Mouse (Mus musculus) kidney, adult 18-20 months (tissue): Measurements from ENCODE around the gene Rhbdl1.

Experiments used
- DNase-seq: peaks from one replicate; pipeline ENCODE4 v3.0.0; 2021

Rhbdl1 gene

GRCm38 (mm10) chr17:25838904-25839303 is 1.8 kb upstream of the Rhbdl1 start:
- no peak for DNase-seq

DNA sequence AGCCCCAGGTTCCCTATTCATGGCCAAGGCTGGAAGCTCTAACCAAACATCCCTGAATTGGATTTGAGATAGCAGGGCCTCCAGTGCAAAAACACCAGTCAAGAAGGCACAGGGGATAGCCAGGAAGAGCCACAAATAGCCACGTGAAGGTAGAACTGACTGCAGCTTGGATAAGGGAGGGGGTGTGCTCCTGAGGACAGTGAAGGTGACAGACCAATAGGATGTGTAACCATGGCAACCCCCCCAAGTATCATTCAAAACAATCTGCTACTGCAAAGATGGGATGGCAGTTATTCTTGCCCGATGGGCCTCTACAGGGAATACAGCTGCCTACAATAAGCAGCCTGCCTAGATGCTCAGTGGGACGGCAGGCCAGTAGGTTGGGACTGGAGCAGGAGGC is 438 bp upstream of the Rhbdl1 start:
- DNase-seq, result no peak

DNA sequence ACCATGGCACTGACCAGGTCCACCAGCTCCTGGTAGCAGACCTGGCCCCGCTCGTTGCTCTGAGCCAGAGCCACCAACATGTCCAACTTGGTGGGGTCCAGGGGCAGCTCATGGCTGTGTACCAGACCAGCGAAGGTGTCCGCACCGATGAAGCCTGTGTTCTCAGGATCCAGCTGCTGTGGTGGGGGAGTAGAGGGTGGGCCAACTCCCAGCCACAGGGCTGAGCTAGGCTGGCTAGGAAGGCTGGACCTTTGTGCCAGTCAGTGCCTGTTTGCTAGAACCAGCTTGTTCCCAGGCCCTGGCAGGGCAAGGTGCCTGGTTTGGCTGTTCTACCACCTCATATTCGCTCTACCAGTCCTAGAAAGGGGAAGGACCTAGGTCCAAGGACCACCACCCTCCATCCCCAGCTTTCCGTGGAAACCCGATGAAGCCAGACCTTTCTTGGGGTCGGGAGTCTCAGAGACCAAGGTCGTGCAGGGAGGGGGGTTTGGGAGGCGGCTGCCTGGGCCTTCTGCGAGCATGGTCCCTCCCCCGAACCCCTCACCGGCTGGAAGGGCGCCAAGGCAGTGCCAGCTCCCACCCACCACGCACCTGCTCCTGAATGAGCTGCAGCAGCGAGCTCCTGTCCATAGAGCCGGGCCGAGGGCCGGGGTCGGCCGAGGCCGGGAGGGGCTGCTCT is 559 bp downstream of the Rhbdl1 start:
- DNase-seq, result peak; percentile 61

- DNase-seq, result peak; percentile 40
These were observed 1.3 kb downstream of the Rhbdl1 start for GRCm38 (mm10) chr17:25835816-25836215.

DNA sequence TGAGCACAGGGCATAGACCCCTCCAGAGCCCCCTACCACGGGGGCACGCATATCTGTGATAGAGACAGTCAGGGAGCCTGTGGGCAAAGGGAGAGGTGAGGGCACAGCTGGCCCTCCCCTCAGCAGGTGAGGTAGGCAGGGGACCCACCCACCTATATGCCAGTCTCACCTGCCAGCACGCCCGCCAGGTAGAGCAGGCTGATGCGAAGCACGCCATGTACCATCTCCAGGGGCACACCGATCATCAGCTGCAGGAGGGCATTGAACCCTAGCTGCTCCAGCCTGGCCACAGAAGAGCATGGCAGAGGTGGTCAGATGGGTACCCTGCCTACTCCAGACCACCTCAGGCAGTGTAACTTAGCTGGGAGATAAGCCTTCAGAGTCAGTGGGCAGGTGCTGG is 1.8 kb downstream of the Rhbdl1 start:
- no peak for DNase-seq

DNA sequence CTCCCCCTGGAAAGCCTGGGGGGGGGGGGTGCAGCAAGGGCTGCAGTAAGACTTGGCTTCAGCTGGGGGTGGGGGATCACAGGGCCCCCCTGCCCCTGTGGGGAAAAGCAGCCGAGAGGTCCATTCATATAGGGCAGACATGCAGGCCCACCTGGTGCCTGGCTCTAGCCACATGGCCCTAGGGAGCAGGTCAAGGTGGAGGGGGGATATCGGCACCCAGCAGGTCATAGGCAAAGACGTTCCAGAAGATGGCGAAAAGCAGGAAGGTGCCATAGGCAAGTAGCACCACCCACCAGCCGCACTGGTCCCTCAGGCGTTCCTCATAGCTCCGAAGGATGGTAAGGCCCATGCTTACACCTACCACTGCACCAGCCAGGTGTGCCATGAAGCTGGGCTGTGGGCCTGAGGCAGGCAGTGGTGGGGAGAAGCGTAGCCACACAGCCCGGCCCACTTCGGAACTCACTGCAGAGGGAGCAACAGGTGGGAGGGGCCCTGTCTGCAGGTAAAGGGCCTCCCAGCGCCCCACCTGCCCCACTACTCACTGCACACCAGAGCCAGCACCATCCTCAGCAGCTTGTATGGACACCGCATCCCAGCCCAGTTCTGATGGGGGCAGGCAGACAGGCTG is 2.4 kb downstream of the Rhbdl1 start:
- DNase-seq, result no peak

DNA sequence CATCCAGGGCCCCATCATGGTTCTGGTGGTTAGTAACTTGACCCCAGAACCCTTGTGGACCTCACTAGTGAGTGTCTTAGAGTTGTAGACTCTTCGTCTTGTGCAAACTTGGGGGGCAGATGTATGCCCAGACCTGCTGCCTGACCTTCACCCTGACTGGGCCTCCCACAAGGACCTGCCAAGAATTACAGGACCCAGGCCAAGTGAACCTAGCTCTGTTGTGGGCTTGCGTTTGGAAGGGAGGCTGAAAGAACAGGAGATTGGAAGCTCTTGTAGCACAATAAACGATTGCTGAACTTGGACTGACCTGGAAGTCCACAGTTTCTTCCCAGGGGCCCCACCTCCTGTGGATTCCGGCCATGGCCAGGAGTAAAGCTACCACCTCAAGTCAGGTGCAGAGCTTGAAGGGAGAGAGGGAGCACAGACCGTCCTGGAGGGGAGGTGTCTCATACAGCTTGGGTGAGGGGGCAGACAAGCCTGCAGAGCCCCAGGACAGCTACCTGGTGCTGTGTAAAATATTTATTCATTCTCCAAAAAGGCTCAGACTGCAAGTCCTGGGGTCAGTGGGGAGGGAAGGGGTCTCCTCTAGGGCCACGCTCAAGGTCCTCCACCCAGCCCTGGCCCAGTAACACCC is 3.0 kb downstream of the Rhbdl1 start:
- peak; percentile 75 for DNase-seq

DNA sequence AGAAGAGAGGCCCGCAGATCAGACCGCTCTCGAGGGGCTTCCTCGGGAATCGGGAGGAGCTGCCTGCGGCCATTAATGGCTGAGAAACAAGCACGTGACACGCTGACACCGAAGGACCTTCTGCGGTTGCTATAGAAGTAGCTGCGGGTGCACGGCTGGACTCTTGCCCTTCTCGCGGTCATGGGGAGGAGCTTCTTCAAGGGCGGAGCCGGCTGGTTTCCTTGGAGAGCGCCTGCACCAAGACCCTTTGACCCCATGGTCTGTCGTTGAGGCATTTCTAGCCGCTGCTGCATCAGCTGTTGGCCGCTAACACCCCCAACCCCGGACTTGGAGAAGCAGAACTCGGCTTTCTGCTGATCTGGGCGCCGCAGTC is 3.8 kb downstream of the Rhbdl1 start, which contains the start of gene Stub1:
TSS of gene Stub1 (minus strand) at position 114 of the 373 bp plus-strand sequence.
- DNase-seq, result peak; percentile 97

GRCm38 (mm10) chr17:25832436-25833290 is 4.4 kb downstream of the Rhbdl1 start:
- peak; percentile 100 for DNase-seq

DNA sequence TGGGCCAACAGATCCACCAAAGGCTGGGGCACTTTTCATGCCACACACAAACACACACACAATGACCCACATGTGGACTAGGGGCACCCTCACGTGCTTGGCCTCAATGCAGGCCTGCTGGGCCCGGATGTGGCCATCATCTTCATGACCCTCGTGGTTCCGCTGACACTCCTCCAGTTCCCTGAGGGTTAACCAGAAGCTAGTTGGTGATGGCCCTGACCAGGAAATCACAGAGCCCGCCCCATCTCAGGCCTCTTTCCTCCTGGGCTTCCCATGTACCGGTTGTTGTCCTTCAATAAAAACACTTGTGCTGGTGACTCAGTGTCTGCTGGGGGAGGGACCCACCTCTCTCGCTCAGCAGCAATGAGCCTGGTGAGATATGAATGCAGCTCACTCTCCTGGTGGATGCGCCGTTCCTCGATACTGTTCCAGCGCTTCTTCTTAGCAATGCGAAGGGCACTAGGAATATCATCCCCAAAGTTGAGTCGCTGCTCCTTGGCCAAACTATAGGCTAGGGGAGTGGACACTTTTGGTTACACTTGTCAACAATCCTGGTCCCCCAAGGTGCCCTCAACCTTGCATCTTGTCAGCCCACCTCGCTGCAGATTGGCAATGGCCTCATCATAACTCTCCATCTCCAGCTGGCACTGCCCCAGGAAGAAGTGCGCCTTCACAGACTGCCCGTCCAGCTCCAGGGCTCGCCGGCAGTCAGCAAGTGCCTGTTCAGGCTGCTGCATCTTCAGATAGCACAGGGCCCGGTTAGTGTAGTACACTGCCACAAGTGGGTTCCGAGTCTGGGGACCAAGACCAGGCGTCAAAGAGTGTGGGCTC is 5.4 kb downstream of the Rhbdl1 start:
- peak; percentile 31 for DNase-seq

GRCm38 (mm10) chr17:25830806-25831431 is 6.2 kb downstream of the Rhbdl1 start:
- no peak for DNase-seq

- no peak for DNase-seq
These were observed 6.8 kb downstream of the Rhbdl1 start for GRCm38 (mm10) chr17:25830200-25830753.

- no peak for DNase-seq
These were observed 7.5 kb downstream of the Rhbdl1 start for GRCm38 (mm10) chr17:25829558-25830017.

DNA sequence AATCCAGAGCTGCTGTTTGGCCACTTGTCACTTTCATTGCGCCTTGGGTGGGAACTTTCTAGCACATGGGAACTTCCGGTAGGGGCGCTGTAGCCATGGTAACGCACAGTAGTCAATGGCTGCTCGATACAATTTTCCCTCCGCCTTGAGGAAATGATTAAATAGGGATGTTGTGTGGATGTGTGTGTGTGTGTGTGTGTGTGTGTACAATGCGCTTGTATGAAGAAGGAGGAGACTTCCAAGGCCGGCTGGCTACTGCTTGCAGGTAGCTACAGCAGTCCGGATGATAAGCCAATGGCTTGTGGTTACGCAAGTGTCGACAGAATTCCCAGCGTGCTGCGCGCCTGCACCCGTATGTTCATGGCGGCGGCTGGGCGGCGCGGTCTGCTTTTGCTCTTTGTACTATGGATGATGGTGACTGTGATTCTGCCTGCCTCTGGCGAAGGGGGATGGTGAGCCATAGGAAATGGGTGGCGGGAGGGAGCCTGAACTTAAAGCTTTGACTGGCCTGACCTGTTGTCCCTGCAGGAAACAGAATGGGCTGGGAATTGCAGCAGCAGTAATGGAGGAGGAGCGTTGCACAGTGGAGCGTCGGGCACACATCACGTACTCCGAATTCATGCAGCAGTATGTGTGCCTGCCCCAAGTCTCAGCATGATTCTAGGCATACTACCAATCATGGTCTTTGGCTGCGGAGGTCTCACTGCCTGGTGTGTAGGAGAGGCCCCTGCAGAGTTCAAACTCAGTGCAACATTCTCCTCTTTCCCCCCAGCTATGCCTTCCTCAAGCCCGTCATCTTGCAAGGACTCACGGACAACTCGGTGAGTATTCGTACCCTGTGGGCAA is 8.2 kb downstream of the Rhbdl1 start, which contains the start of gene Jmjd8:
TSS of gene Jmjd8 (plus strand) at position 156 of the 846 bp plus-strand sequence.
- peak; percentile 86 for DNase-seq

DNA sequence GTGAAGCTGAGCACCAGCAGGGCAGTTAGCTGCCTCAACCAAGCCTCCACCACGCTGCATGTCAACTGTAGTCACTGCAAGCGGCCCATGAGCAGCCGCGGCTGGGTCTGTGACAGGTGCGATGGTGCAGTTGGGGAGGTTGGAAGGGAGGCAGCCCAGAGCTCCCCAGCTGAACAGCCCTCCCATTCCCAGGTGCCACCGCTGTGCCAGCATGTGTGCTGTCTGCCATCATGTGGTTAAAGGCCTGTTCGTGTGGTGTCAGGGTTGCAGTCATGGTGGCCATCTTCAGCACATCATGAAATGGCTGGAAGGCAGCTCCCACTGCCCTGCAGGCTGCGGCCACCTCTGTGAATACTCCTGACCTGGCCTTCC is 8.9 kb downstream of the Rhbdl1 start:
- peak; percentile 33 for DNase-seq

DNA sequence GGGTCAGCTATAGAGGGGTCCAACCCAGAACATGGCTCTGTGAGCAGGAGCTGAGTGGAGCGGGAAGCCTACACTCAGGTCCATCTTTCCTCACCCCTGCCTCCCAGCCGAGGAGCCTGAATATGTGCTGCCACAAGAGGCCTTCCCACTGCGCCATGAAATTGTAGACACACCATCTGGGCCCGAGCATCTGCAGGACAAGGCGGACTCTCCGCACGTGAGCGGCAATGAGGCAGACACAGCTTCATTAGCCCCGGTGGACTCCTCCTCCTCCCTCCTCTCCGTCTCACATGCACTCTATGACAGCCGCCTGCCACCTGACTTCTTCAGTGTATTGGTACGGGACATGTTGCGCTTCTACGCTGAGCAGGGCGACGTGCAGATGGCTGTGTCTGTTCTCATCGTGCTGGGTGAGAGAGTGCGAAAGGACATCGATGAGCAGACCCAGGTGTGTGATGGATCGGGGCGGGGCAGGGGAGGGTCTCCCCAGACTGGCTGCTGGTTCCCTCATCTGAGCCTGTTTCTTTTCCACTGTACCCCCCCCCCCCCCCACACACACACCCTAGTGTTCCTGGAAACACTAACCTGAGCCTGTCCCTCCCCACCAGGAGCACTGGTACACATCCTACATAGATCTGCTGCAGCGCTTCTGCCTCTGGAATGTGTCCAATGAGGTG is 9.4 kb downstream of the Rhbdl1 start:
- DNase-seq, result no peak

DNA sequence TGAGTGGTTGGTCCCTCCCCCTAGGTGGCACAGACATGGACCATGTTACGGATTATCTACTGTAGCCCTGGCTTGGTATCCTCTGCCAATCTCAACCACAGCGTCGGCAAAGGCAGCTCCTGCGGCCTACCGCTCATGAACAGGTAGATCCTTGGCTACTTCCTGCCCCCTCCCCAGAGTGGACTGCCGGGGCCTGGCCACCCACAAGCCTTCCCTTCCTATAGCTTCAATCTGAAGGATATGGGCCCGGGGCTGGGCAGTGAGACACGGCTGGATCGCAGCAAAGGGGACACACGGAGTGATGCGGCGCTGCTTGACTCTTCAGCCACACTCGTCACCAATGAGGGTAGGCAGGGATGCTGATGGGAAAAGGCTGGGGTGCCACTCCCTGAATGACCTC is 10.1 kb downstream of the Rhbdl1 start:
- DNase-seq, result no peak

GRCm38 (mm10) chr17:25825984-25826570 is 11.0 kb downstream of the Rhbdl1 start:
- no peak for DNase-seq

DNA sequence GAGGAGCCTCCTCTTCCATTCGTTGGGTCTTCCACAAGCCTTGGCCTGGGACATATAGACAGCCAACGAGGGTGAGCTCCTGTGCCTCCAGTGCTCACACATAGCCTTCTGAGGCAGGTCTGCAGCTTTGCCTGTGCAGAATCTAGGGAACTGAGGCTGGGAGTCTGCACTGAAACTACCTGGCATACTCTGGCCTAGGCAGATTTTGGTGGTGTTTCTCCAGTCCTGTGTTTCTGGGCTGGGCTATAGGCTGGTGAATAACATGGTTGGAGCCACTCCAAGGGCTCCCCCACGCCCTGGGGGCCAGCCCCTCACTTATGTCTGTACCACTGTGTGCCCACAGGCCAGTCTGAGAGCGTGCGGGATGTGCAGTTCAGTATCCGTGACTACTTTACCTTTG is 11.8 kb downstream of the Rhbdl1 start:
- no peak for DNase-seq
